Mouse (Mus musculus) heart, adult 2 months (tissue): ENCODE results near the gene Commd3.

Source experiments
- CTCF ChIP-seq: fragments of 200-600 bp; IDR thresholded peaks from 2 replicates; pipeline ENCODE4 v1.8.1; 2022; ENCODE audit warnings: antibody characterized with exemption, mild to moderate bottlenecking, moderate library complexity
- EP300 ChIP-seq: fragments of 200-500 bp; IDR thresholded peaks from 2 replicates; pipeline ENCODE4 v1.6.1; 2011; ENCODE audit warnings: low read depth, low read length, control low read depth; ENCODE audit not compliant: insufficient read depth
- POLR2A ChIP-seq: fragments of 200-500 bp; IDR thresholded peaks from 2 replicates; pipeline ENCODE4 v1.6.1; 2011; ENCODE audit warnings: mild to moderate bottlenecking, low read depth, low read length, control low read depth; ENCODE audit not compliant: insufficient read depth

DNA sequence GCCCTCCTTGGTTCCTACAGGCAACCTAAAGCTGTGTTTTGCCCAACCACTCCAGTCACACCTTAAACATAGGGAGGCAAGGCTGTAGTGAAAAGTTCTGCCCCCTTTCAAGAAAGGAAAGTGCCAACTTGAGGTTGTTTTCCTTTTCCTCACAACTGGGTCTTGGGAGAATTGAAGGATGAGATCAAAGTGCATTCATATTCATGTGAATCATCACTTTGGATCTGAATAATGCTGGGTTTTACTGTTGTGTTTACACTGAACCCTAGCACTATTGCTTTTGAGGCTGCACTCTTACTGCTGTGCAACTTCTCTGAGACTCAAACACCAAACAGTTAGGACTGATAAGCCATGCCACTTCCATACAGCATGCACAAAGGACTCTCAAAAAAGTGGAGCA lies 19.8 kb downstream of the Commd3 start:
- TF ChIP-seq POLR2A, result no peak
- TF ChIP-seq CTCF, result no peak
- TF ChIP-seq EP300, result no peak
